Mouse (Mus musculus): ENCODE results near the gene Ahdc1. TPM values are rescaled to one million over a fixed set of nuclear protein-coding genes. Genes with fewer than 3 reads are reported as not detected.

Gene Ahdc1
- polyA plus RNA-seq, 1 experiment from 2014 or later: 12.9 TPM

GRCm38 (mm10) chr4:132972556-132972955 lies 38.5 kb upstream of the Ahdc1 start:
- Histone ChIP-seq H3K9me3 (ENCODE audit: control insufficient read depth, low read length) (no peaks in the 10 kb centered on the region), H3K4me2 (replicated peaks) (no peak overlapping the region), H3K9ac (no peak overlapping the region), H3K36me3 (replicated peaks; ENCODE audit: control insufficient read depth, insufficient read depth) (no peaks in the 10 kb centered on the region), H3K4me1 (replicated peaks; ENCODE audit: control insufficient read depth, insufficient read depth, low read length) (peaks cover 22% of the 10 kb centered on the region), H3K4me3 (replicated peaks; ENCODE audit: low read length) (no peak overlapping the region), H3K27me3 (ENCODE audit: control insufficient read depth, insufficient read depth, low read length) (peaks cover 32% of the 10 kb centered on the region), H3K27ac (no peak overlapping the region)
- WGBS: 11% methylated on average over 2 of the region's 2 CpGs
- ATAC-seq (ENCODE audit: low FRiP score) (no peak), DNase-seq (ENCODE audit: low spot score) (no peak)

GRCm38 (mm10) chr4:132973186-132973585 lies 37.9 kb upstream of the Ahdc1 start:
- H3K36me3 ChIP-seq (replicated peaks; ENCODE audit: control insufficient read depth, insufficient read depth): no peaks in the 10 kb centered on the region
- no peaks in the 10 kb centered on the region for H3K9me3 ChIP-seq (ENCODE audit: control insufficient read depth, low read length)
- H3K9ac ChIP-seq: no peak overlapping the region
- peaks cover 32% of the 10 kb centered on the region for H3K27me3 ChIP-seq (ENCODE audit: control insufficient read depth, insufficient read depth, low read length)
- no peak overlapping the region for H3K4me3 ChIP-seq (replicated peaks; ENCODE audit: low read length)
- DNase-seq (ENCODE audit: low spot score): no peak
- no peak for ATAC-seq (ENCODE audit: low FRiP score)
- no peak overlapping the region for H3K27ac ChIP-seq
- WGBS: 35% methylated on average over 8 of the region's 8 CpGs
- peaks cover 21% of the 10 kb centered on the region for H3K4me1 ChIP-seq (replicated peaks; ENCODE audit: control insufficient read depth, insufficient read depth, low read length)
- no peak overlapping the region for H3K4me2 ChIP-seq (replicated peaks)

- Histone ChIP-seq H3K27me3 (ENCODE audit: control insufficient read depth, insufficient read depth, low read length) (peaks cover 32% of the 10 kb centered on the region), H3K9me3 (ENCODE audit: control insufficient read depth, low read length) (no peaks in the 10 kb centered on the region), H3K4me2 (replicated peaks) (peak within 1 kb of the TSS; percentile 36), H3K4me3 (replicated peaks; ENCODE audit: low read length) (no peak within 1 kb of the TSS), H3K36me3 (replicated peaks; ENCODE audit: control insufficient read depth, insufficient read depth) (no peaks in the 10 kb centered on the region), H3K9ac (no peak within 1 kb of the TSS), H3K27ac (no peak within 1 kb of the TSS), H3K4me1 (replicated peaks; ENCODE audit: control insufficient read depth, insufficient read depth, low read length) (peaks cover 18% of the 10 kb centered on the region)
- ATAC-seq (ENCODE audit: low FRiP score): no peak
- WGBS: 8% methylated on average over 21 of the region's 21 CpGs
- DNase-seq (ENCODE audit: low spot score): no peak
These were observed 37.2 kb upstream of the Ahdc1 start, which contains the start of gene Fgr for GRCm38 (mm10) chr4:132973814-132974398. Gene Fgr (plus strand): TSS chr4:132974095.

GRCm38 (mm10) chr4:132974904-132975303 lies 36.2 kb upstream of the Ahdc1 start:
- Histone ChIP-seq H3K9me3 (ENCODE audit: control insufficient read depth, low read length) (no peaks in the 10 kb centered on the region), H3K4me1 (replicated peaks; ENCODE audit: control insufficient read depth, insufficient read depth, low read length) (peaks cover 18% of the 10 kb centered on the region), H3K4me3 (replicated peaks; ENCODE audit: low read length) (no peak overlapping the region), H3K4me2 (replicated peaks) (peak overlapping the region; percentile 36), H3K27ac (no peak overlapping the region), H3K27me3 (ENCODE audit: control insufficient read depth, insufficient read depth, low read length) (peaks cover 32% of the 10 kb centered on the region), H3K9ac (no peak overlapping the region), H3K36me3 (replicated peaks; ENCODE audit: control insufficient read depth, insufficient read depth) (no peaks in the 10 kb centered on the region)
- WGBS: 2% methylated on average over 15 of the region's 15 CpGs
- DNase-seq (ENCODE audit: low spot score) (peak; percentile 76), ATAC-seq (ENCODE audit: low FRiP score) (no peak)

GRCm38 (mm10) chr4:132975791-132976190 lies 35.3 kb upstream of the Ahdc1 start:
- DNase-seq (ENCODE audit: low spot score): no peak
- Histone ChIP-seq H3K9me3 (ENCODE audit: control insufficient read depth, low read length) (no peaks in the 10 kb centered on the region), H3K4me1 (replicated peaks; ENCODE audit: control insufficient read depth, insufficient read depth, low read length) (peaks cover 18% of the 10 kb centered on the region), H3K27ac (no peak overlapping the region), H3K36me3 (replicated peaks; ENCODE audit: control insufficient read depth, insufficient read depth) (no peaks in the 10 kb centered on the region), H3K27me3 (ENCODE audit: control insufficient read depth, insufficient read depth, low read length) (peaks cover 32% of the 10 kb centered on the region), H3K4me2 (replicated peaks) (no peak overlapping the region), H3K4me3 (replicated peaks; ENCODE audit: low read length) (no peak overlapping the region), H3K9ac (no peak overlapping the region)
- 41% methylated on average over 3 of the region's 3 CpGs for WGBS
- ATAC-seq (ENCODE audit: low FRiP score): no peak

GRCm38 (mm10) chr4:132976729-132977128 lies 34.3 kb upstream of the Ahdc1 start:
- H3K27ac ChIP-seq: no peak overlapping the region
- H3K9me3 ChIP-seq (ENCODE audit: control insufficient read depth, low read length): no peaks in the 10 kb centered on the region
- peaks cover 32% of the 10 kb centered on the region for H3K27me3 ChIP-seq (ENCODE audit: control insufficient read depth, insufficient read depth, low read length)
- ATAC-seq (ENCODE audit: low FRiP score) (no peak), DNase-seq (ENCODE audit: low spot score) (no peak)
- no peak overlapping the region for H3K4me3 ChIP-seq (replicated peaks; ENCODE audit: low read length)
- no peaks in the 10 kb centered on the region for H3K36me3 ChIP-seq (replicated peaks; ENCODE audit: control insufficient read depth, insufficient read depth)
- H3K4me1 ChIP-seq (replicated peaks; ENCODE audit: control insufficient read depth, insufficient read depth, low read length): peaks cover 18% of the 10 kb centered on the region
- H3K4me2 ChIP-seq (replicated peaks): no peak overlapping the region
- H3K9ac ChIP-seq: no peak overlapping the region
- WGBS: 82% methylated on average over 6 of the region's 6 CpGs

- H3K4me3 ChIP-seq (replicated peaks; ENCODE audit: low read length): no peak overlapping the region
- H3K4me1 ChIP-seq (replicated peaks; ENCODE audit: control insufficient read depth, insufficient read depth, low read length): peaks cover 17% of the 10 kb centered on the region
- ATAC-seq (ENCODE audit: low FRiP score) (no peak), DNase-seq (ENCODE audit: low spot score) (no peak)
- 61% methylated on average over 5 of the region's 5 CpGs for WGBS
- no peak overlapping the region for H3K27ac ChIP-seq
- peaks cover 32% of the 10 kb centered on the region for H3K27me3 ChIP-seq (ENCODE audit: control insufficient read depth, insufficient read depth, low read length)
- no peak overlapping the region for H3K9ac ChIP-seq
- no peak overlapping the region for H3K4me2 ChIP-seq (replicated peaks)
- no peaks in the 10 kb centered on the region for H3K9me3 ChIP-seq (ENCODE audit: control insufficient read depth, low read length)
- no peaks in the 10 kb centered on the region for H3K36me3 ChIP-seq (replicated peaks; ENCODE audit: control insufficient read depth, insufficient read depth)
These were observed 33.5 kb upstream of the Ahdc1 start for GRCm38 (mm10) chr4:132977597-132977996.

- H3K4me2 ChIP-seq (replicated peaks): no peak overlapping the region
- H3K27ac ChIP-seq: no peak overlapping the region
- 61% methylated on average over 2 of the region's 2 CpGs for WGBS
- DNase-seq (ENCODE audit: low spot score) (no peak), ATAC-seq (ENCODE audit: low FRiP score) (no peak)
- no peak overlapping the region for H3K4me3 ChIP-seq (replicated peaks; ENCODE audit: low read length)
- H3K4me1 ChIP-seq (replicated peaks; ENCODE audit: control insufficient read depth, insufficient read depth, low read length): peaks cover 8% of the 10 kb centered on the region; the same call in 1 of the 2 replicates
- H3K9me3 ChIP-seq (ENCODE audit: control insufficient read depth, low read length): no peaks in the 10 kb centered on the region
- H3K27me3 ChIP-seq (ENCODE audit: control insufficient read depth, insufficient read depth, low read length): peaks cover 21% of the 10 kb centered on the region
- no peaks in the 10 kb centered on the region for H3K36me3 ChIP-seq (replicated peaks; ENCODE audit: control insufficient read depth, insufficient read depth)
- no peak overlapping the region for H3K9ac ChIP-seq
These were observed 31.9 kb upstream of the Ahdc1 start for GRCm38 (mm10) chr4:132979186-132979585.

- H3K9me3 ChIP-seq (ENCODE audit: control insufficient read depth, low read length): no peaks in the 10 kb centered on the region
- H3K4me2 ChIP-seq (replicated peaks): no peak overlapping the region
- no peak overlapping the region for H3K27ac ChIP-seq
- no peaks in the 10 kb centered on the region for H3K36me3 ChIP-seq (replicated peaks; ENCODE audit: control insufficient read depth, insufficient read depth)
- H3K9ac ChIP-seq: no peak overlapping the region
- H3K4me1 ChIP-seq (replicated peaks; ENCODE audit: control insufficient read depth, insufficient read depth, low read length): no peaks in the 10 kb centered on the region; the same call in 1 of the 2 replicates
- peaks cover 3% of the 10 kb centered on the region; the same call in 1 of the 2 replicates for H3K27me3 ChIP-seq (ENCODE audit: control insufficient read depth, insufficient read depth, low read length)
- no peak overlapping the region for H3K4me3 ChIP-seq (replicated peaks; ENCODE audit: low read length)
- no peak for ATAC-seq (ENCODE audit: low FRiP score)
- 85% methylated on average over 6 of the region's 6 CpGs for WGBS
- no peak for DNase-seq (ENCODE audit: low spot score)
These were observed 29.4 kb upstream of the Ahdc1 start for GRCm38 (mm10) chr4:132981621-132982020.

GRCm38 (mm10) chr4:132982999-132983398 lies 28.1 kb upstream of the Ahdc1 start:
- Histone ChIP-seq H3K9me3 (ENCODE audit: control insufficient read depth, low read length) (no peaks in the 10 kb centered on the region), H3K36me3 (replicated peaks; ENCODE audit: control insufficient read depth, insufficient read depth) (no peaks in the 10 kb centered on the region), H3K4me1 (replicated peaks; ENCODE audit: control insufficient read depth, insufficient read depth, low read length) (no peaks in the 10 kb centered on the region; the same call in 1 of the 2 replicates), H3K9ac (no peak overlapping the region), H3K4me3 (replicated peaks; ENCODE audit: low read length) (no peak overlapping the region), H3K27me3 (ENCODE audit: control insufficient read depth, insufficient read depth, low read length) (no peaks in the 10 kb centered on the region), H3K27ac (no peak overlapping the region), H3K4me2 (replicated peaks) (no peak overlapping the region)
- ATAC-seq (ENCODE audit: low FRiP score): no peak
- no peak for DNase-seq (ENCODE audit: low spot score)
- WGBS: 79% methylated on average over 6 of the region's 6 CpGs
